Mouse (Mus musculus): Measurements from ENCODE around the gene Gm43517.

DNA sequence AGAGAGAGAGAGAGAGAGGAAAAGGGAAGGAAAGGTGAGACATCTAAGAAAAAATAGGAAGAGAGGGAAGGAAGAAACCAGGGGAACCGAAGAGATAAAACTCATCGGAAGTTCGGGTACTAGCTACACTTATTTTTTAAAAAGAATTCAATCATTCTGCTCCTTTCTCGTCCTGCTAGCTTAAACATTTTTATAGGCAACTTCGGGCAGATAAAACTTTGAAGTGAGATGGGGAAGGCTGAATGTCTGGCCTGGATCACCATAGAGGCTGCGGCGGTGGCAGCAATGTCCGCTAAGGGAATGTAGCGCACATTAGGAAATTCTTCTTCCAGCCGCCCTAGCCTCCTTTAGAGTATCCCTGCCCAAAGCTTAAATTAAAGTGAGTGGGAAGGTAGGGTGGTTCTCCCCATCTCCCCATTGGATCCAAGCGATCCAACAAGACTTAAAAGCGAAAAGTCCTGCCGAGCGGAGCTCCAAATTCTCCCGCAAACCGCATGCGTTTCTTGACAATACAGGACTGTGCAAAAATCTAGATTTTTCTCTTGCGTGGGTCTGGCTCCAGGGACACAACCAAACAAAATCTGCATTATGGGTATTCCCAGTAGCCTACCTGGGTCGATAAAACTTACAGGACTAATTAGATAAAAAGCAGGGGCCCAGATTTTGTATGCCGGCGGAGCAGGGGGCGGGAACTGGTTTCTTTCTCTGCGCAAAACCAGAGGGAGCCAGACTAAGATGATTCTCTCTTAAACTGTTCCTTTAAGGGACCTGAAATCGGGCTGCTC is 11.0 kb upstream of the Gm43517 start:
- TF ChIP-seq CTCF (IDR thresholded peaks at IDR 0.05; ENCODE audit: borderline replicate concordance, control insufficient read depth, extremely low read depth, insufficient read depth, low read length, poor library complexity) (no peak), POLR2A (IDR thresholded peaks at IDR 0.05; ENCODE audit: control insufficient read depth, extremely low read depth, insufficient read depth, low read length, poor library complexity) (no peak)
